In genomic region chr17:85865940-85866339, GRCm38 (mm10) we compare ENCODE assay signal across 29 mouse cellular contexts.
"Had no signal": no experiment of that assay in that cellular context is flagged by ENCODE, and none has a peak within 500 bp of the region (broad histone marks: within the 10 kb centered on the region; RNA-seq: fewer than 3 reads in every experiment).

No protein-coding gene starts in this region.

- DNase-seq: cerebellum, adult 2 months; cerebellum, adult 8-10 months; cerebellum, adult 9-10 months; cerebellum, adult 9-11 months; cerebellum, postnatal 10 days; cerebellum, postnatal 14 days; cerebellum, postnatal 25 days; cerebellum, postnatal 36 days; embryo, embryonic 11 days; forebrain, postnatal 0 days; gastrocnemius, adult 2 months; gastrocnemius, postnatal 10 days; gastrocnemius, postnatal 14 days; gastrocnemius, postnatal 25 days; gastrocnemius, postnatal 36 days; heart, adult 11 months; heart, adult 18-20 months; heart, adult 2 months had no signal

- H3K9me3 ChIP-seq: embryonic facial prominence, embryonic 10.5 days; embryonic facial prominence, embryonic 12.5 days; embryonic facial prominence, embryonic 13.5 days; embryonic facial prominence, embryonic 15.5 days; forebrain, embryonic 10.5 days; forebrain, embryonic 12.5 days; forebrain, embryonic 13.5 days; forebrain, embryonic 15.5 days had no signal

- H3K4me2 ChIP-seq: embryonic facial prominence, embryonic 12.5 days; embryonic facial prominence, embryonic 13.5 days; embryonic facial prominence, embryonic 15.5 days; forebrain, embryonic 12.5 days; forebrain, embryonic 13.5 days; forebrain, embryonic 15.5 days had no signal

- H3K4me1 ChIP-seq: forebrain, embryonic 15.5 days had no signal

- H3K36me3 ChIP-seq: embryonic facial prominence, embryonic 10.5 days; embryonic facial prominence, embryonic 12.5 days; embryonic facial prominence, embryonic 13.5 days; embryonic facial prominence, embryonic 15.5 days; forebrain, embryonic 10.5 days; forebrain, embryonic 12.5 days; forebrain, embryonic 15.5 days had no signal

- ATAC-seq: forebrain, embryonic 13.5 days; forebrain, embryonic 14.5 days; forebrain, embryonic 15.5 days; forebrain, embryonic 16.5 days; forebrain, postnatal 0 days had no signal

- H3K27me3 ChIP-seq: embryonic facial prominence, embryonic 12.5 days; embryonic facial prominence, embryonic 13.5 days; forebrain, embryonic 15.5 days had no signal

- H3K27ac ChIP-seq: embryonic facial prominence, embryonic 10.5 days; embryonic facial prominence, embryonic 12.5 days; embryonic facial prominence, embryonic 13.5 days; embryonic facial prominence, embryonic 15.5 days; forebrain, embryonic 10.5 days; forebrain, embryonic 12.5 days; forebrain, embryonic 13.5 days; forebrain, embryonic 15.5 days; gastrocnemius, adult 2 months; heart, adult 2 months had no signal

- H3K4me3 ChIP-seq: embryonic facial prominence, embryonic 10.5 days; embryonic facial prominence, embryonic 12.5 days; embryonic facial prominence, embryonic 13.5 days; embryonic facial prominence, embryonic 15.5 days; erythroblast, embryonic 14.5 days; forebrain, embryonic 10.5 days; forebrain, embryonic 12.5 days; forebrain, embryonic 13.5 days; forebrain, embryonic 15.5 days; gastrocnemius, adult 2 months; heart, adult 2 months had no signal

- H3K9ac ChIP-seq: embryonic facial prominence, embryonic 12.5 days; embryonic facial prominence, embryonic 13.5 days; embryonic facial prominence, embryonic 15.5 days; forebrain, embryonic 12.5 days; forebrain, embryonic 13.5 days; forebrain, embryonic 15.5 days; forebrain, postnatal 0 days had no signal
